Mouse (Mus musculus) neural tube, embryonic 11.5 days (tissue): ENCODE measurements around the gene Scgb1b18. TPM values are rescaled to one million over a fixed set of nuclear protein-coding genes. Genes with fewer than 3 reads are reported as not detected.
"Not testable (repeated sequence)": the region's sequence is repeated elsewhere in the genome, so short reads cannot be mapped to it uniquely, and the experiment has no call there.

Experiments used
- ATAC-seq: fragments of 200-750 bp; cut with Nextera tagmentation; 2 replicates; pipeline ENCODE4 v1.8.0; 2017; ENCODE audit warnings: moderate number of reproducible peaks, mild to moderate bottlenecking, moderate TSS enrichment, moderate library complexity; ENCODE audit not compliant: insufficient read depth, low FRiP score, low TSS enrichment
- DNase-seq: peaks from one replicate; pipeline ENCODE4 v3.0.0-alpha.2; 2015; ENCODE audit warnings: low spot score
- H3K27ac ChIP-seq: fragments of 300-500 bp; sonication (generic); 2 replicates; pipeline ENCODE4 v1.5.1; 2014; ENCODE audit warnings: low read depth, mild to moderate bottlenecking, low read length
- H3K27me3 ChIP-seq: fragments of 300-500 bp; sonication (generic); 2 replicates; pipeline ENCODE4 v1.6.1; 2014; ENCODE audit warnings: mild to moderate bottlenecking, low read length, mixed read lengths; ENCODE audit not compliant: control insufficient read depth, insufficient read depth
- H3K36me3 ChIP-seq: fragments of 300-500 bp; sonication (generic); 2 replicates; pipeline ENCODE4 v1.6.1; 2014; ENCODE audit warnings: mild to moderate bottlenecking, low read length, moderate library complexity, mixed read lengths; ENCODE audit not compliant: control insufficient read depth, insufficient read depth
- H3K4me1 ChIP-seq: fragments of 300-500 bp; sonication (generic); 2 replicates; pipeline ENCODE4 v1.6.1; 2014; ENCODE audit warnings: low read length, mixed read lengths; ENCODE audit not compliant: control insufficient read depth, insufficient read depth
- H3K4me2 ChIP-seq: fragments of 300-500 bp; sonication (generic); 2 replicates; pipeline ENCODE4 v1.6.1; 2014; ENCODE audit warnings: low read depth, mild to moderate bottlenecking, moderate library complexity
- H3K4me3 ChIP-seq: fragments of 300-500 bp; sonication (generic); 2 replicates; pipeline ENCODE4 v1.5.1; 2014; ENCODE audit warnings: low read depth, low read length
- H3K9ac ChIP-seq: fragments of 300-500 bp; sonication (generic); 2 replicates; pipeline ENCODE4 v1.6.1; 2014; ENCODE audit warnings: mild to moderate bottlenecking, low read length
- H3K9me3 ChIP-seq: fragments of 300-500 bp; sonication (generic); 2 replicates; pipeline ENCODE4 v1.6.1; 2016; ENCODE audit warnings: low read length; ENCODE audit not compliant: control insufficient read depth
- WGBS: fragments of 180-500 bp; shearing (Covaris S2); extraction: QIAGEN DNeasy Blood & Tissue Kit; methylation state at CpG from one replicate; pipeline ENCODE4 v1.1.7; 2014; 5-methylcytosine and 5-hydroxymethylcytosine counted together
- polyA plus RNA-seq: library from polyadenylated mRNA; unstranded; fragments of >200 nt; fragmentation: Nextera tagmentation; extraction: Ambion mirVana; gene quantifications from 2 replicates; pipeline ENCODE4 v1.2.1, GENCODE M21; 2014

The Scgb1b18 gene
- polyA plus RNA-seq, result not detected in 2 replicates

GRCm38 (mm10) chr7:33185268-33185667 lies at the start of gene Scgb1b18:
TSS of gene Scgb1b18 (plus strand) at chr7:33185568.
- WGBS, result no CpG with 5 or more reads among the region's 2 CpGs
- H3K27me3 ChIP-seq, H3K36me3 ChIP-seq, H3K9me3 ChIP-seq, H3K4me1 ChIP-seq, DNase-seq, H3K4me2 ChIP-seq, H3K4me3 ChIP-seq, H3K27ac ChIP-seq, ATAC-seq, H3K9ac ChIP-seq: not testable (repeated sequence)

- 80% methylated on average over 2 of the region's 2 CpGs for WGBS
- DNase-seq, H3K36me3 ChIP-seq, H3K9ac ChIP-seq, H3K4me3 ChIP-seq, H3K4me1 ChIP-seq, H3K27me3 ChIP-seq, ATAC-seq, H3K9me3 ChIP-seq, H3K4me2 ChIP-seq, H3K27ac ChIP-seq: not testable (repeated sequence)
These were observed 11.6 kb upstream of the Scgb1b18 start, which contains the start of gene Scgb2b18 for GRCm38 (mm10) chr7:33173764-33174163. TSS of gene Scgb2b18 (minus strand) at chr7:33173864.

Other genes starting within 250 kb of the Scgb1b18 start
- gene Scgb2b17, start 129.0 kb upstream of the Scgb1b18 start, polyA plus RNA-seq, result not detected in 2 replicates
- gene Scgb1b17, start 122.1 kb upstream of the Scgb1b18 start, polyA plus RNA-seq, result not detected in 2 replicates
- gene Scgb2b18, start 11.7 kb upstream of the Scgb1b18 start, polyA plus RNA-seq, result not detected in 2 replicates
- not detected in 2 replicates for gene Scgb2b19, start 94.8 kb downstream of the Scgb1b18 start, polyA plus RNA-seq
- gene Scgb1b19, start 101.7 kb downstream of the Scgb1b18 start, polyA plus RNA-seq, result not detected in 2 replicates
- gene Scgb2b20, start 180.8 kb downstream of the Scgb1b18 start, polyA plus RNA-seq, result not detected in 2 replicates
- gene Scgb1b20, start 187.7 kb downstream of the Scgb1b18 start, polyA plus RNA-seq, result not detected in 2 replicates